Mouse (Mus musculus) brain, embryonic 18.5 days (tissue): ENCODE results near the gene Scn11a.
A peak's percentile ranks its signal among the peaks of the same experiment; 100 is the strongest.

Source experiments
- DNase-seq: peaks from one replicate; pipeline ENCODE4 v3.0.0-alpha.2; 2012; ENCODE audit warnings: low read depth, low spot score

Scn11a gene

DNA sequence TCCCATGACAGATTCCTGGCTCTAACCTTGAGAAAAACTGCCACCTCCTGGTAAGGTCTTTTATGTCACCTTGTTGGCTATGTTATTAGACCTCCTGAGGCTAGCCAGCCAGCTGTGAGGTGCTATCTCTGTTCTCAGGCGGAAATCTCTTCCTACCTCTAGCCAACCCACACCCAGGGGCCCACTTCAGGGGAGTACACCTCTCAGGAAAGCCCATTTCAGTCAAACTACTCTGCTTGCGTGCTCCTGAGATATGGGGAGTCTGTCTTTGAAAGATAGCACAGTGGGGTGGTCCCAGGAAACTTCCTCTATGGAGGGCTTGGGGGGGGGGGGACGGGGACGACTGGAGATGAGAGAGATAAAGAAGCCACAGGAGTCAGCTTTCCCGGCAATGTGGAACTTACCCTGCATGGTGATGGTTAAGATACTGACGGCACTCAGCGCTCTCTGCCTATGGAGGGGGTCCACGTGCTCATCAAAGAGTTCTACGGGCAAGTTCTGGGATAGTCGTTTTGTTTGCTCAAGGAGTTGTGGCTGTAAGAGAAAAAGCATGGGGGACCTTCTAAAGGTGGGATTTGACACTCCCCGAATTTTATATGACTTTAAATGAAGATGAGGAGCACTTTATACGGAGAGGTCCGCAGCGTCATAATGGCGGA, 29.9 kb downstream of the Scn11a start:
- no peak for DNase-seq

DNA sequence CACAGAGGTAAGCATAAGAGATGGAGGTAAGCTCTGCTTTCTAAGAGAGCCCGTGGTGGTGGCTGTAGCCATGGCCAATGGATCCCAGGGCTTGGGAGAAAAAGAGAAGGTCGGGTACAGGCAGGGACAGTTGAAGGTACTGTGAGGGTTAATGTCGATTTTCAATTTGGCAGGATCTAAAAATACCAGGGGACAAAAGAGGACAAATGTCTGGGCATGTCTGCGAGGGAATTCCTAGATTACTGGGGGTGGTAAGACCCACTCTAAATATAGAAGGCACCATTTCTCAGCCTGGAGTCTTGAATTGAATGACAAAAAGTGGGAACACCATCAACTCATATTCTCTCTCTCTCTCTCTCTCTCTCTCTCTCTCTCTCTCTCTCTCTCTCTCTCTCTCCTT, 30.8 kb downstream of the Scn11a start:
- DNase-seq, result no peak

DNA sequence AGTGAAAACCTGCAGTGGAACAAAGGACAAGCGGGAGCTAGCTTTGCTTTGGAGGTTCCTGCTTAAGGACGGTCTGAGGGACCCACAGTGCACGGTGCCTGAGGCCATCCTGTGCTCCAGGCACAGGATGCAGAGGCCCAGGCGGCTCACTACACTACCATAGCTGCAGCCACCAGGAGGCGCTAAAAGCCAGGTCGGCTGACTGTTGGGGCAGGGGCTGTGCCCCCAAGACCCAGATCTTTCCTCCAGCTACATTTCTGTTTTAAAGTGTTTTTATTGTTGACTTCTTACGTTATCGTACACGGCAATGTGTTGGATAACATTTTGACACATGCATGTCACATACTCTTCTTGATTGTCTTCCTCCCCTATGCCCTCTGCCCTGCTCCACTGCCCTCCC, 32.8 kb downstream of the Scn11a start:
- DNase-seq, result no peak

DNA sequence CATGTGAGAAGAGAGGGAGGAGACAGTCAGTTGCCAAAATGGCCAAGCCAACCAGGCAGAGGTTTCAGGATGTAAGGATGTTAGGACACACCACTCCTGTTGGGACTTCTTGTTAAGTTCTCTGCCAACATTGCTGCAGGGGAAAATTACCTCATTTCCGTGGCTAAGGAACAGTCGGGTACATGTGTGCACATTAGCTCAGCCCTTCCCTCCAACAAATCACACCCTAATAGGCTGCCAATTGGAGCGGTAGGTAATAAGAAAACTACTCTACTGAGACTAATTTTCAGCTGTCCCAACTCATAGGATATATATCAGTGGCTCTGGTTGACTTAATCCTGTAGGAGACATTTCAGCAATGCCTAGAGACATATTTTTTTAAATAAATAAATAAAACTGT, 44.4 kb downstream of the Scn11a start:
- DNase-seq, result no peak

GRCm38 (mm10) chr9:119776661-119777060, 48.6 kb downstream of the Scn11a start:
- DNase-seq, result no peak

- DNase-seq, result no peak
Observed at GRCm38 (mm10) chr9:119768585-119768984, 56.7 kb downstream of the Scn11a start.

DNA sequence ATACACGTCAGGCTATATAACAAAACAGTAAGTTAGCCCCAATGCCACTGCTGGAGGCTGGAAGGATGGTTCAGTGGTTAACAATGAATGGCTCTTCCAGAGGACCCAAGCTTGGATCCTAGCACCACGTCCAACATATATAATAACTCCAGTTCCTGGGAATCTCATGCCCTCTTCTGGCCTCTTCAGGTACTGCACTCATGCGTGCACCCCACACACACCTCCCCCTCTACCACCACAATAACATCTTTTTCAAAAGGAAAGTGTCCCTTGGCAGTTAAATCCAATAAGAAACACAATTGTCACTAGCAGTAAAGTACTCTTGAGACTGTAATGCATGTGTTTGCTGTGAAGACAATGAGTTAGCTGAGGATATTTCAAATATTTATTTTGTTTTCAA, 65.0 kb downstream of the Scn11a start:
- no peak for DNase-seq

DNA sequence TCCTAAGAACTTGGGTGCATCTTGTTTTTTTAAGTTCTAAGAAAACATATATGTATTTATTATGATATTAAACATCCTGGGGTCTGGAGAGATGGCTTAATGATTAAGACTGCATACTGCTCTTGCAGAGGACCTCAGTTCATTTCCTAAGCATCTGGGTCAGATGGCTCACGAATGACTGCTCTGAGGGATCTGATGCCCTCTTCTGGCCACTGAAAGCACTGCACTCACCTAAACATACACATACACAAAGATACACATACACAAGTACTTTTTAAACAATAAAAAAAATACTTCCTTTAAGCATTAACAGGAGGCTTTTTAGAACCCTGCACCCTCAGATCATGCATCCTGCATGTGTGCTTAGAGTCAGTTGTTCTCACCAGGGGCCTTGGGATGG, 65.8 kb downstream of the Scn11a start:
- DNase-seq, result no peak

DNA sequence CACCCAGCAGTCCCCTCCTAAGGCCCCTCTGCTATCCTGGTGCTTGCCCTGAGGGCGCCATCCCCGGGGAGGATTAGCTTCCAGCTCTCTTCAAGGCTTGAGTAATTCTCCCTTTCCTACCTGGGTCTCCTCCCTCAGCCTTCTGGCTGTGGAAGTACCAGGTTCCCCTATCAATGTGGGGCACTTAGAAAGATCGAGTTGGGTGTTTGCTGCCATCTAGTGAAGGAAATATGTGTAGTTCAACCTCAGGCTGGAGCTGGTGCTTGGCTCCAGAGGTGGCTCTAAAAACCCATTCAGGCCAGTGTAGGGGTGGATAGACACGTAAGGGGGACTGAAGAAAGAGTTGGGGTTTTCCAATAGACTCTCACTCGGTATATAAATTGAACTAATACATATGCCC, 73.7 kb downstream of the Scn11a start:
- peak; percentile 40 for DNase-seq

DNA sequence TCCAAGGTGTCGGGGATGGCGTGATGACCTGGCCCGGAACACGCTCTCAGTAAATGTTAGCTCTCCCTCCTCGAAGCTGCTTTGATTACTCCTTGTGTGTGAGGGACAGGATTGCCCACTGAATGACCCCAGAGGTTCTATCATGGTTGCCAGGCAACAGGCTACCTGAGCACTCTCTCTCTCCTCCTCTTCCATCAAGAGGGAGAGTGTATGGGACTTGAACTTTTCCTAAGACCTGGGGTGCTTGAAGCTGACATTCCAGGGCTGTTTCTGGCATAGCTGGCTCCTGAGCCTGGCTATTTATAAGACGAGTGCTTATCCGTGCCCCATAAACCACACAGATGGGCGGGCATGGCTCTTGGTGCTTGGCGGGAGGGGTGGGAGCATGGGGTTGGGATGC, 76.1 kb downstream of the Scn11a start:
- no peak for DNase-seq

GRCm38 (mm10) chr9:119743900-119744299, 81.4 kb downstream of the Scn11a start:
- no peak for DNase-seq

- DNase-seq, result no peak
Observed at GRCm38 (mm10) chr9:119743312-119743711, 81.9 kb downstream of the Scn11a start.

DNA sequence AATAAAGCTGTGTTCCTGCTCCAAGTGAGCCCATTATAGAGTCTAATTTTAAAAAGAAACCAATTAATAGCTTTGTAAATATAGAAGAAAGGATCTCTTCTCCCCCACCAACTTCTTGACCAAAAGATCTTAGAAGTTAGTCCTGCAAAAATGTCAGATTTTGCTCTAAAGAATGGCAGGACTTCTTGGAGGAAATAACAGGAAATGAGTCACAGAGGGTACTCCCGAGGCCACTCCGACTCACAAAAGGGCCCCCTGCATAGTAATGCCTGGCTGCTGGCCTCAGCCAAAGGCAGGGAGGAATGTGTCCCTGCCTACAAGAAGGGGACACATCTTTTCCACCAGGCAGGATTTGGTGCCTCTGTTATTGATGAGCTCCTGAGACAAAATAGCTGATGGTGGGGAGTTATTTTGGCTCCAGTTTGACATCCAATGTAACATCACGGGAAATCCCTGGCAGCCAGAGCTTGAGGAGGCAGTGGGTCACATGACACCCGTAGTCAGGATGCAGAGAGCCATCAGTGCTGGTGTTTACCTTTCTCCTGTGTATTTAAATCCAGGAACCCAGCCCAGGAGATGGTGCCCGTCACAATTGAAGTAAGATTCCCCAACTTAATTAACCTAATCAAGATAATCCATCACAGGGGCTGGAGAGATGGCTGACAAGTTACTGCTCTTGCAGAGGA, 84.0 kb downstream of the Scn11a start:
- no peak for DNase-seq

DNA sequence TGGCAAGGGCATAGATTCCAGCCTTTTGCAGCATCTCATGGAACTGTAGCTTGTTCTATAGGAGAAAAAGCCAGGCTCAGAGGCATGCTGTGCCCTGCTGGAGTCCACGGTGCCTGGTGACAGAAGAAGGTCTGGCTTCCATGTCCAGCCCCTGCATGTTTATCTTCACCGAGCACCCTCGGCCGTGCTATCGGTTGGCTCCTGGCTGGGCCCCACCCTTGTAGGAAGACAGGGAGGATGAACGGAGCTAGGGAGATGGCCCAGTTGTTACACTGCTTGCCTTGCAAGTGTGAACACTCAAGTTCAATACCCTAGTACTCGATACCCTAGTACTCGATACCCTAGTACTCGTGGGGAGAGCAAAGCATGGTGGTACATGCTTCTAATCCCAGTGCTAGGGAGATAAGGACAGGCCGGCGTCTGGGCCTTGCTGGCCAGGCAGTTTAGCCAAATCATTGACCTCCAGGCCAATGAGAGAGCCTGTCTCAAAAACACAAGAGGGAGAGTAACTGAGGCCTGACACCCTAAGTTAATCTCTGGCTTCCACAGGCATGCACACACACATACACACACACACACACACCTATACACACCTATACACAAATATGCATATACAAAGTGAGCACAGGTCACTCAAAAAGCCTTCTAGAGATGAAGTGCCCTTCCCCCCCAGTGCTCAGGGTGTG, 96.7 kb downstream of the Scn11a start:
- no peak for DNase-seq

DNA sequence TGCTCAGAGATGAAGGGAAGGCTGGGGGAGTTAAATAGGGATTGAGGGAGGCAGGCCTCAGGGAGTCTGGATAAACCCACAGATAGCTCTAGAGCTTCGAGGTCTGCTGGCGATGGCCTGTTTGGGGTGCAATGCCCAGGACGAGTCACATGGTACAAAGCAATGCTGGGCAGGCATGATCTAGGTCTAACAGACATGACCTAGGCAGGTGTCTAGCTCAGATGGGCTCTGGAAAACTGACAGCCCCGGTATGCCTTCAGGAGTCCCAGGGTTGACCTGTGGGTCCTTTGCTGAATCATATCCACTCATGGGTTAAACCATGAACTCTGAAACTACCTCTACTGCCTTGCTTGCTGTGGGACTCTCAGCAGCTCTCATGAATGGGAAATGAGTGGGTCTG, 98.3 kb downstream of the Scn11a start:
- DNase-seq, result no peak

- no peak for DNase-seq
Observed at GRCm38 (mm10) chr9:119725293-119725862, 99.9 kb downstream of the Scn11a start.

DNA sequence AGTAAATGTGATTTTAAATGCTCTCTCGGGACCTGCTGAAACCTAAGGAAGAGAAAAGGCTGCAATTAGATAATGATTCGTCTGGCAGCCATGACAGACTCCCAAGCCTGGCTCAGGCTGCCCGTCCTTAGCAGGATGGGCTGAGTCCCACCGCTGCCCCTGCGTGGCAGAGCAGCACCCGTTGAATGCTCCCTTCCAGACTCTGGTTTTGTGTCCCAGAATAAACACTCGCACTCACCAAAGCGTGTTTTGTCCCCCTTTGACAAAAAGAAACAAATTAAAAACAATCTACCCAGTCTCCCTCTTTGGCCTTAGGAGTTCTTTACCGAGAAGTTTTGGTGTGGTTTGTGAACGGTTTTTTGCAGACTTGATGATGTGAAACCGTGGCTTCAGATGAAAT, 106.0 kb downstream of the Scn11a start, which contains the start of gene Scn10a:
Gene Scn10a, minus strand, starts transcription at position 101 of the 400 bp plus-strand sequence.
- no peak for DNase-seq

DNA sequence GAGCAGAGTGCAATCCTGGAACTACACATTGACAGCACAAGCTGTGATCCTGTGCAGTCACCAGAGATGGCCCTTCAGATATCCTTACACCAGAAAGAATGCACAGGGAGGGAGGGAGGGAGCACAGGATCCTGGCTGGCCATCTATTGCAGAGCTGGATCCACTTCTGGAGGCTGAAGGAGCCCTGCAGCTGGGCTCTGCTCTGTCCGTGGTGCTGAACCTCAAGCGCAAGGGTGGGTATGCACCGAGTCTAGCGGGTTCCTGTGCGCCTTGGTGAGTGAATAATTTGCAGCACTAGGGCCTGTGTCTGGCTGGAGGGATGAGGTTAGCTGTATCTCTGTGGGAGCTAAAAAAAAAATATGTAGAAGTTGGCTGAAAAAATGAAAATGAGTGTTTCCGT, 118.6 kb downstream of the Scn11a start:
- DNase-seq, result no peak
